Mouse (Mus musculus): ENCODE measurements at regions not wholly inside any gene's neighbourhood (a gene's known extent, or its start where the extent isn't known, plus 50 kb on each side); places are given as distances from the start of the nearest gene placed in this dataset.

- Histone ChIP-seq H3K9ac (replicated peaks; ENCODE audit: low read depth, low read length) (no peak overlapping the region), H3K27me3 (ENCODE audit: control insufficient read depth, insufficient read depth, low read length) (no peaks in the 10 kb centered on the region), H3K36me3 (replicated peaks; ENCODE audit: control insufficient read depth, insufficient read depth, low read length) (no peaks in the 10 kb centered on the region), H3K27ac (ENCODE audit: low read depth) (no peak overlapping the region), H3K9me3 (replicated peaks; ENCODE audit: control insufficient read depth, low read length) (no peaks in the 10 kb centered on the region), H3K4me3 (ENCODE audit: low read depth, low read length) (no peak overlapping the region), H3K4me1 (ENCODE audit: control insufficient read depth, insufficient read depth) (no peaks in the 10 kb centered on the region), H3K4me2 (ENCODE audit: low read depth, low read length) (no peak overlapping the region)
- 37% methylated on average over 1 of the region's 1 CpGs for WGBS
- TF ChIP-seq EP300 (IDR thresholded peaks at IDR 0.05; ENCODE audit: low read depth) (no peak), CTCF (IDR thresholded peaks at IDR 0.05; ENCODE audit: low read depth) (no peak)
- ATAC-seq (ENCODE audit: insufficient read depth, low read depth) (no peak), DNase-seq (ENCODE audit: low spot score) (no peak)
Measured at GRCm38 (mm10) chr13:107714001-107714400, 330.2 kb upstream of the Smim15 start.

GRCm38 (mm10) chr13:107711341-107711994 lies 332.8 kb upstream of the Smim15 start:
- Histone ChIP-seq H3K9ac (replicated peaks; ENCODE audit: low read depth, low read length) (no peak overlapping the region), H3K27ac (ENCODE audit: low read depth) (no peak overlapping the region), H3K4me2 (ENCODE audit: low read depth, low read length) (no peak overlapping the region), H3K9me3 (replicated peaks; ENCODE audit: control insufficient read depth, low read length) (no peaks in the 10 kb centered on the region), H3K36me3 (replicated peaks; ENCODE audit: control insufficient read depth, insufficient read depth, low read length) (no peaks in the 10 kb centered on the region), H3K4me3 (ENCODE audit: low read depth, low read length) (no peak overlapping the region), H3K4me1 (ENCODE audit: control insufficient read depth, insufficient read depth) (no peaks in the 10 kb centered on the region), H3K27me3 (ENCODE audit: control insufficient read depth, insufficient read depth, low read length) (no peaks in the 10 kb centered on the region)
- WGBS, result 70% methylated on average over 4 of the region's 4 CpGs
- no peak for TF ChIP-seq EP300 (IDR thresholded peaks at IDR 0.05; ENCODE audit: low read depth)
- TF ChIP-seq CTCF (IDR thresholded peaks at IDR 0.05; ENCODE audit: low read depth), result no peak
- no peak for DNase-seq (ENCODE audit: low spot score)
- no peak for ATAC-seq (ENCODE audit: insufficient read depth, low read depth)

- DNase-seq (ENCODE audit: low spot score) (no peak), ATAC-seq (ENCODE audit: insufficient read depth, low read depth) (no peak)
- Histone ChIP-seq H3K9ac (replicated peaks; ENCODE audit: low read depth, low read length) (no peak overlapping the region), H3K9me3 (replicated peaks; ENCODE audit: control insufficient read depth, low read length) (no peaks in the 10 kb centered on the region), H3K4me3 (ENCODE audit: low read depth, low read length) (no peak overlapping the region), H3K4me1 (ENCODE audit: control insufficient read depth, insufficient read depth) (no peaks in the 10 kb centered on the region), H3K27ac (ENCODE audit: low read depth) (no peak overlapping the region), H3K36me3 (replicated peaks; ENCODE audit: control insufficient read depth, insufficient read depth, low read length) (no peaks in the 10 kb centered on the region), H3K4me2 (ENCODE audit: low read depth, low read length) (no peak overlapping the region), H3K27me3 (ENCODE audit: control insufficient read depth, insufficient read depth, low read length) (no peaks in the 10 kb centered on the region)
- WGBS, result 83% methylated on average over 4 of the region's 4 CpGs
- TF ChIP-seq CTCF (IDR thresholded peaks at IDR 0.05; ENCODE audit: low read depth), result no peak
- no peak for TF ChIP-seq EP300 (IDR thresholded peaks at IDR 0.05; ENCODE audit: low read depth)
Measured at GRCm38 (mm10) chr13:107710368-107710767, 333.9 kb upstream of the Smim15 start.

GRCm38 (mm10) chr13:107709828-107710227 lies 334.4 kb upstream of the Smim15 start:
- Histone ChIP-seq H3K27ac (ENCODE audit: low read depth) (no peak overlapping the region), H3K4me2 (ENCODE audit: low read depth, low read length) (no peak overlapping the region), H3K9ac (replicated peaks; ENCODE audit: low read depth, low read length) (no peak overlapping the region), H3K27me3 (ENCODE audit: control insufficient read depth, insufficient read depth, low read length) (no peaks in the 10 kb centered on the region), H3K4me1 (ENCODE audit: control insufficient read depth, insufficient read depth) (no peaks in the 10 kb centered on the region), H3K36me3 (replicated peaks; ENCODE audit: control insufficient read depth, insufficient read depth, low read length) (no peaks in the 10 kb centered on the region), H3K9me3 (replicated peaks; ENCODE audit: control insufficient read depth, low read length) (no peaks in the 10 kb centered on the region), H3K4me3 (ENCODE audit: low read depth, low read length) (no peak overlapping the region)
- ATAC-seq (ENCODE audit: insufficient read depth, low read depth), result no peak
- DNase-seq (ENCODE audit: low spot score), result no peak
- TF ChIP-seq CTCF (IDR thresholded peaks at IDR 0.05; ENCODE audit: low read depth), result no peak
- no peak for TF ChIP-seq EP300 (IDR thresholded peaks at IDR 0.05; ENCODE audit: low read depth)
- 56% methylated on average over 2 of the region's 2 CpGs for WGBS

GRCm38 (mm10) chr13:107703736-107704135 lies 340.5 kb upstream of the Smim15 start:
- Histone ChIP-seq H3K36me3 (replicated peaks; ENCODE audit: control insufficient read depth, insufficient read depth, low read length) (no peaks in the 10 kb centered on the region), H3K27ac (ENCODE audit: low read depth) (no peak overlapping the region), H3K4me2 (ENCODE audit: low read depth, low read length) (no peak overlapping the region), H3K9me3 (replicated peaks; ENCODE audit: control insufficient read depth, low read length) (no peaks in the 10 kb centered on the region), H3K9ac (replicated peaks; ENCODE audit: low read depth, low read length) (no peak overlapping the region), H3K27me3 (ENCODE audit: control insufficient read depth, insufficient read depth, low read length) (0 out of 2 replicates have a peak, but pooled peaks cover 3% of the 10 kb centered on the region), H3K4me1 (ENCODE audit: control insufficient read depth, insufficient read depth) (no peaks in the 10 kb centered on the region), H3K4me3 (ENCODE audit: low read depth, low read length) (no peak overlapping the region)
- WGBS, result 45% methylated on average over 7 of the region's 7 CpGs
- ATAC-seq (ENCODE audit: insufficient read depth, low read depth), result no peak
- no peak for TF ChIP-seq EP300 (IDR thresholded peaks at IDR 0.05; ENCODE audit: low read depth)
- TF ChIP-seq CTCF (IDR thresholded peaks at IDR 0.05; ENCODE audit: low read depth), result no peak
- DNase-seq (ENCODE audit: low spot score), result no peak
